Mouse (Mus musculus): ENCODE results near the gene Khdc4. TPM values are rescaled to one million over a fixed set of nuclear protein-coding genes. Genes with fewer than 3 reads are reported as not detected.

Khdc4 gene
- polyA plus RNA-seq (2012; rRNA removed): 140 and 145 TPM in 2 replicates

DNA sequence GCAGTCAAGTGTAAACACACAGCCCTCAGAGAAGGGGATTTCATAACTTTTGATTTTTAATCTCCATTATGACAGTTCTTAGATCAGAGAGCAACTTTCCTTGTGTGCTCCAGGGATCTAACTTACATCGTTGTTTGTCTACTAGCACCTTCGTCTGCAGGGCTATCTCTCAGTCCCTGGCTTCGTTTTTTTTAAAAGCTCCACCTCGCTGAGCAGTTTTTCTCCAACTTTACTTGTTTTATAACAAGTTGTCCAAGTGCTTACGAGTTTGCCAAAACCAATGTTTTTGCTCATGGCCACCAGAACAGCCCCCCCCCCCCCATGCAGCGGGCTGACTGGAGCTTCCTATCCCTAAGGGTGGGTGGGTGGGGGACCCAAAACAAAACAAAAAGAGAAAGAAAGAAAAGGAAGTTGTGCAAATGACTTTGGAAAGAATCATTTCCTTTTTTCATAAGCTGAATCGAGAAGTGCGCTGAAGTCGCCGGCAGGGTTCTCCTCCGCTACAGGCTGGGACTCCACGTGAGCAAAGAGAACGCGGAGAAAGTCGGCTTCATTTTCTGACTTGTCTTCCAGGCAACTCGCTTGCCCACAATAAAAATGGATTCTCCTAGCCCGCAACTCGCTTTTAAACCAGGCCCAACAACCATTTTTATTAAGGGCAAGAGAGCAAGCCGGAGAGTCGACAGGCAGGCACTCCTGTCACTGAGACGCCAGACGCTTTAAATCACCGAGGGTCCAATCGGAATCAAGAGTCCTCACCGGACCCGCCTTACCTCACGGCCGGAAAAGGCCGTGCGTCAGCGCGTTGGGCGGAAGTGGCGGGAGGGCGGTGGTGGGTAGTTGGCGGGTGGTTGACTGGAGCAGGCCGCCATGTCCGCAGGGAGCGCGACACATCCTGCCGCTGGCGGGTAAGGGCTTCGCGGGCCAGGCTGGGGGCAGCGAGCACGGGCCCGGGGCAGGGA is at the start of gene Khdc4:
TSS of gene Khdc4 (plus strand) at position 824 of the 962 bp plus-strand sequence.

DNA sequence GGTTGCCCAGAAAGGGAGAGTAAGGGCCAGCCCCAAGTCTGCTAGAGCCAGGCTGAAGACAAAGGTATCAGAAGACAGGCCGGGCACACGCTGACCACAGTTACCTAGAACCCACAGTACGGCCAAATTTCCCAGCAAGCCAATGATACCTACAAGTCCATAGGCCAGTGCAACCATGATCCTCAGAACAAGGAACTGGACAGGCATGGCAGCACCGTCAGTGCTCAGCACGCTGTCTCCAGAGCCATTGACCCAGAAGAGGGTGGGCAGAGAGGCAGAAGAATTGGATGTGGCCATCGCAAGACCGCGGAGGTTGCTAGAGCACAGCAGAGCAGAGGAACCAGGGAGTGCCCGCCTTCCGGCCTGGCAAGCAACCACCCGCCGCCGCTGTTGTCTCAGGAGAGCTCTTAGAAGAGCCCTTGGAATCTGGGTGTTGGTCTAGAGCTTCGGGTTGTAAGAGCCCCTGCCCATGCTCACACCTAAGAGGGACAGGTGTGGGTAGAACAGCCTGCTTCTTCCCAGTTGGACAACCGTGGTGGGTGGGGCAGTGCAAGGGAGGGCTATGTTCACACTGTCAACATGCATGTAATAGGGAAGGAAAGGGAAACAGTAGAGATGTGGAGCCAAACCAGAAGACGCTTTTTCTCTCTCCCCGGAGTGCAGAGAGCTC is 32.6 kb upstream of the Khdc4 start, which contains the start of gene Rxfp4:
TSS of gene Rxfp4 (minus strand) at position 297 of the 670 bp plus-strand sequence.

DNA sequence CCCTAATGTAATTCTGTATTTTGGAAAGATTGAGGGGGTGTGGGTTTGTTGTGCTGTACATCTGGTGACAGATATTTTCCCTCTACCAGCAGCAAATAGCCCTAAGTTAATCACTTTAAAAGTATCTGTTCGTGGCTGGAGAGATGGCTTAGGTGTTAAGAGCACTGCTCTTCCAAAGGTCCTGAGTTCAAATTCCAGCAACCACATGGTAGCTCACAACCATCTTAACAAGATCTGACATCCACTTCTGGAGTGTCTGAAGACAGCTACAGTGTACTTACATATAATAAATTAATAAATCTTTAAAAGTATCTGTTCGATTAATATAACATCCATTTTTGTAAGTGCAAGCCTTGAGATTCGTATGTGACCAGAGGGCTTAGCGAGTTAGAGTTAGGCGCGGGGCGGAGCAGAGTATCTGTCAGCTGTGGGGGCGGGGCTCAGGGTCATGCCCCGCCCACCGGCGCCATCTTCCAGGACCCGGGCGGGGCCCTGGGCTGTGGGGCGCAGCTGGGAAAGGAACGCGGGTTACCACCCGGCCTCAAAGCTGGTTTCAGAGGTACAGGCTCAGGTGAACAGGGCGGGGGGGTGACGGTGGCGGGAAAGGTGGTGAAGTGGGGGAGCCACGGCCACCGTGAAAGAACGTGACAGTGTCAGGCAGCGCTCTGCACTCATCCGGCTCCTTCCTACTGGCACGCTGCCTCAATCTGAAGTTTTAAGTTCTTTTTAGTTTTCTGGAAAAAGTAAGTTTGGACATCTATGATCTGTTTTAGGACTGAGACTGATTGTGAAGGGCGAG is 31.0 kb downstream of the Khdc4 start, which contains the start of gene Rit1:
TSS of gene Rit1 (plus strand) at position 440 of the 799 bp plus-strand sequence.

Other genes starting within 250 kb of the Khdc4 start
- gene Sema4a, start 224.6 kb upstream of the Khdc4 start, polyA plus RNA-seq (2012; rRNA removed): 41.8 and 44.4 TPM in 2 replicates
- gene Lmna, start 175.8 kb upstream of the Khdc4 start, polyA plus RNA-seq (2012; rRNA removed): 27.8 and 62.3 TPM in 2 replicates
- gene Mex3a, start 153.4 kb upstream of the Khdc4 start, polyA plus RNA-seq (2012; rRNA removed): 81.4 and 92.2 TPM in 2 replicates
- 0.61 and 4.2 TPM in 2 replicates for gene Rab25, start 137.5 kb upstream of the Khdc4 start, polyA plus RNA-seq (2012; rRNA removed)
- 141 and 144 TPM in 2 replicates for gene Lamtor2, start 132.7 kb upstream of the Khdc4 start, polyA plus RNA-seq (2012; rRNA removed)
- 102 and 104 TPM in 2 replicates for gene Ubqln4, start 132.0 kb upstream of the Khdc4 start, polyA plus RNA-seq (2012; rRNA removed)
- 182 and 228 TPM in 2 replicates for gene Ssr2, start 109.9 kb upstream of the Khdc4 start, polyA plus RNA-seq (2012; rRNA removed)
- gene Arhgef2, start 79.8 kb upstream of the Khdc4 start, polyA plus RNA-seq (2012; rRNA removed): 119 TPM in 2 replicates
- gene Rxfp4, start 32.7 kb upstream of the Khdc4 start, polyA plus RNA-seq (2012; rRNA removed): not detected in 2 replicates
- gene Rit1, start 31.0 kb downstream of the Khdc4 start, polyA plus RNA-seq (2012; rRNA removed): 49.9 and 50.2 TPM in 2 replicates
- gene Syt11, start 89.4 kb downstream of the Khdc4 start, polyA plus RNA-seq (2012; rRNA removed): 137 and 174 TPM in 2 replicates
- gene Gon4l, start 149.4 kb downstream of the Khdc4 start, polyA plus RNA-seq (2012; rRNA removed): 32.4 and 34.1 TPM in 2 replicates
- gene Msto1, start 228.2 kb downstream of the Khdc4 start, polyA plus RNA-seq (2012; rRNA removed): 52.3 and 54.1 TPM in 2 replicates